Mouse (Mus musculus): ENCODE measurements around the gene Micu1.
"Not testable (repeated sequence)": the region's sequence is repeated elsewhere in the genome, so short reads cannot be mapped to it uniquely, and the experiment has no call there.

Gene Micu1

GRCm38 (mm10) chr10:59702207-59703032, at the start of gene Micu1:
Gene Micu1, plus strand, starts transcription at chr10:59702477.
- in situ Hi-C loops (cut with MboI, MseI) = no loop called here

- in situ Hi-C loops (cut with MboI, MseI) = no loop called here
Observed at GRCm38 (mm10) chr10:59656799-59657198, 45.5 kb upstream of the Micu1 start.

- in situ Hi-C loops (cut with MboI, MseI) = no loop called here
Observed at GRCm38 (mm10) chr10:59664765-59665164, 37.5 kb upstream of the Micu1 start.

GRCm38 (mm10) chr10:59665503-59666291, 36.6 kb upstream of the Micu1 start:
- in situ Hi-C loops (cut with MboI, MseI) = no loop called here

DNA sequence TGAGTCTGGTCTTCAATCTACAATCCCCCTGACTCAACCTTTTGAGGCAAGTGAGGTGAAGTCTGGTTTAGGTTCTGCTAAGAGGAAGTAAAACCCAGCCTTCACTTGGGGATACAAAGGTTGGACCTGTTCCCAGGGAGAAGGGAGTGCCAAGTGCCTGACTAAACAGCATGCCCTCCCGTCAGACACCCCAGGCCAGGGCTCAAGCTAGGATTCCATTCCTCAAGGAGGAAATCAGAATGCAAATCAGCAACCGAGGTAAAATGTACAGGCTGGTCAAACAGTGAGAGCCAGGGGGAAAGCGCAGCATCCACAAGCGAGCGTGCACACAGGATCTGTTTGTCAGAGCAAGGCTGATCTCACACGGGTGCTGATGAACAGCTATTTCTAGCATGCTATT, 34.9 kb upstream of the Micu1 start:
- in situ Hi-C loops (cut with MboI, MseI) = no loop called here

GRCm38 (mm10) chr10:59668491-59668890, 33.8 kb upstream of the Micu1 start:
- in situ Hi-C loops (cut with MboI, MseI) = no loop called here

GRCm38 (mm10) chr10:59677836-59678235, 24.4 kb upstream of the Micu1 start:
- in situ Hi-C loops (cut with MboI, MseI) = no loop called here

DNA sequence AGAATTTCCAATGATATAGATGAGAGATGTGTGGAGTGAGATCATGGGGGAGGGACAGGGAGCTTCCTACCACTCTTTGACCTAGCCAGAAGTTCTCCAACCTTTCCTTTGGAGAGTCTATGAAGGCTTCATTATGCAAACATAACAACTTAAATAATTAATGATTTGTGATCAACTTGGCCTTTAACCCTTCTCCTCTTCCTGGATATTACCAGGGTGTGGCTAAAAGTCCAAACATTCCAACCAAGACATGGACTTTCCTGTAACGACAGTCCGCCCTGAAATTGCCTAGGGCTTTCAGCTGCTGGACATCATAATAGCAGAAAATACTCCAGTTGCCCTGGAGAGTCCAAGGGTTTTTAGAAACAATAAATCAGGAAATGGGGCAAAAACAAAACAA, 23.1 kb upstream of the Micu1 start:
- in situ Hi-C loops (cut with MboI, MseI) = no loop called here

DNA sequence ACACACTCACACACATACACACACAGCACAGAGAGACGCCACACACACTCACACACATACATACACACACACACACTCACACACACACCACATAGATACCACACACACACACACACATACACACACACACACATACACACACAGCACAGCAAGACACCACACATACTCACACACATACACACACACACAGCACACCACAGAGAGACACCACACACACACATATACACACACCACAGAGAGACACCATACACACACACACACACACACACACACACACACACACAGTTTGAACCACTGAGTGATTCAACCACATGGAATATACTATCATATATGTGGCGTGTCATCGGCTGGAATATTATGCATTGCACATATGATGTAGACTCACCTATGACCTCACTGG, 16.7 kb upstream of the Micu1 start:
- in situ Hi-C loops (cut with MboI, MseI) = not testable (repeated sequence)

- in situ Hi-C loops (cut with MboI, MseI) = no loop called here
Observed at GRCm38 (mm10) chr10:59687126-59687525, 15.2 kb upstream of the Micu1 start.

DNA sequence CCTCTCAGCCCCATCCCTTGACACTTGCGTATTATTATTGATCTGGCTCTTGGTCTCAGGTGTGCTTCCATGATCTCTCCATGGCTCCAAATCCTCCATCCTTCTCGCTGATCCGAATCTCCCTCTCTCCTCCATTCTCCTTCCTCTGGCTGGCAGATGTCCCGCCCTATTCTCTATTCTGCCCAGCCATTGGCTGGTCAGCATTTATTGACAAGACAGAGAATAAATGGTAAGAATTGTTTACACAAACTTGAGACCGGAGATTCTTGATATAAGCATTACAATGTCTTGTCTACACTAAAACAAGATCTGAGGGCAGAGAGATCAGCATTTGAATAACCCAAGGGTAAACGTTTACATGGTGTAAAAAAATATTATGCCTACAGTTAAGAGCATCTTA, 12.4 kb upstream of the Micu1 start:
- in situ Hi-C loops (cut with MboI, MseI) = no loop called here

DNA sequence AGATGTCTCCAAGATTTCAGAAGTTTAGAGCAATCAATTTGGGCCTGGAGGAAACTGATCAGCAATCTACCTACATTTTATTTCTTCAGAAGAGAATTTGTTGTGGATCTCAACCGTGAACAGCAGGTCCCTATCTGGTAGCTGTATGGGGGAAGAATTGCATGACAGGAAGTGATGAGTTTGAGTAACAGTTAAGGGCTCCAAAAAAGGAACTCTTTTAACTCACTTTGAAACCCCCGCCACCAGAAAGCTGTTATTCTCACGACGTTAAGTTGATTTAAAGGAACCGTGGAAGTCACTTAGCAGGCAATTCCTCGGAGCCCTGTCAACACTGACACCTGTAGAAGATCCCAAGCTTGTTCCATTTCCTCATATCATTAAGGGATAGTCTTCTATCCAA, 9.8 kb upstream of the Micu1 start:
- in situ Hi-C loops (cut with MboI, MseI) = no loop called here

GRCm38 (mm10) chr10:59694104-59694503, 8.2 kb upstream of the Micu1 start:
- in situ Hi-C loops (cut with MboI, MseI) = no loop called here

DNA sequence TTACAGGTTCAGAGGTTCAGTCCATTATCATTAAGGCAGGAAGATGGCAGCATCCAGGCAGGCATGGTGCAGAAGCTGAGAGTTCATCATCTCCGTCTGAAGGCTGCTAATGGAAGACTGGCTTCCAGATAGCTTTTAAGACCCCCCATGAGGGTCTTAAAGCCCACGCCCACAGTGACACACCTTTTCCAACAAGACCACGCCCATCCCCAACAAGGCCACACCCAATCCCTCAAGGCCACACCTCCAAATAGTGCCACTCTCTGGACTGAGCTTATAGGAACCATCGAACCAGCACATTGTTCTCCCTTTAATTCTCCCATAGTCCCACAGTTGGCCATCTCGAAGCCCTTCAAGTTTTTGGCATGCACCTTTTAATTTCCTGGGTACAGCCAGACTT, 2.8 kb upstream of the Micu1 start:
- in situ Hi-C loops (cut with MboI, MseI) = no loop called here

DNA sequence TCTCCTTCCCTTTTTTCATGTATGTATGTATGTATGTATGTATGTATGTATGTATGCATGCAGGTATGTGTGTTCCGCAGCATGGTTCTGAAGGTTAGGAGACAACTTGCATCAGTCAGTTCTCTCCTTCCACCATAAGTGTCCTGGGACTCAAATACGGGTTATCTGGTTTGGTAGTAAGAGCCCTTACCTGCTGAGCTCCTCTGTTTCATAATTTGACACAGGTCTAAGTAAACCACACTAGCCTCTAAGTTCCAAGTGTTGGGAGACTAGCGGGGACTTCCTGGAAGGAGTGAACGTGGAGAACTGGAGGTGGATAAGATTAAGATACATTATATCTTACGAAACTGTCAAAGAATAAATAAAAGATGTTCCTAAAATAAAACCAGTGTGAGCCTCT, 472 bp upstream of the Micu1 start:
- in situ Hi-C loops (cut with MboI, MseI) = no loop called here

DNA sequence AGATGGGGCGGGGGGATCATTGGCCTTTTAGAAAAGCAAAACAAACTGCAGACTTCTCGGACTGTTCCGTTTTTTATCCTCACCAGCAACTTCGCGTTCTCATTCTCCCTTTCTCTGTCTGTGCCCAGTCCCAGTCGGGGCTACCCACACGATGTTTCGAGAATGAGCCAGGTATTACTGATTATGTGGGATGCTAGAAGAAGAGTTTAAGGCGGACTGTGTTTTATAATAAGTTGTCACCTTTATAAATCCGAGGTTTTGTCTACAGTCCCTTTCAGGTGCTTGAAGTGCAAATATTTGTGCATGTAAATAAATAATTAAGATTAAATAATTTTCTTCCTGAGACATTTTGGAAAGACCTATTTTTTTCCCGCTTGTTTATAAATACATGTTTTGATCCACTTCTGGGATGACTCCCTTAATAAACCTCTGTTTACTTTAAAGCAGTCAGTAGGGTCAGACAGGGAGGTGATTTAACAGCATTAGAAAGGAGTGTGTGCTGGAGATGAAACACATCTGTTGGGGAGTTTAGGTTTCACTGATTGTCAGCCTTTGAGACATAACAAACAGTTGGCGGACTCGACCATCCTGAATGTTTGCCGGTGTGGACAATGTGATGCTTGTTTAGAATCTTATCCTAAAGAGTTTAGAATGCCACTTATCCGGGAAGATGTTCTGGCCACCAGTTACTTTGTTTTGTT, 933 bp downstream of the Micu1 start:
- in situ Hi-C loops (cut with MboI, MseI) = no loop called here

DNA sequence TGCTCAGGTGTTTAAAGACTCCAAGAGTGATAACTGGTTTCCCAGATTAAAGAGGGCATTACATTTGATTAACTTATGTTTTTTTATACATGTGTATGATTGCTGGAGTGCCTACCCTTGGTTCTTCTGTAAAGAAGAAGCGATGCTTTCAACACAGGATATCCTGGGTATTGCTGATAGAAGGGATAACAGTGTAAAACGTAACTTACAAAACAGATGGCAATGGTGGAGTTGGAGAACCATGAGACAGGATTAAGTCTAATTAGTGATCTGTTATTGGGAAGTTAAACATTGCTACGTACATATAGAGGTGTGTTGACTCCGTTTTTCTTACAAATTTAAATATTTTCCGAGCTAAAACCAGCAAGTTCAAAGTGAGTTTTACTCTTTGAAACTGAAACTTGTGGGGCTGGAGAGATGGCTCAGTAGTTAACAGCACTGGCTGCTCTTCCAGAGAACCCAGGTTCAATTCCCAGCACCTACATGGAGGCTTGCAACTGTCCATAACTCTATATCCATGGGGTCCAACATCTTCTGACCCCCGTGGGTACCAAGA, 4.8 kb downstream of the Micu1 start:
- in situ Hi-C loops (cut with MboI, MseI) = no loop called here

DNA sequence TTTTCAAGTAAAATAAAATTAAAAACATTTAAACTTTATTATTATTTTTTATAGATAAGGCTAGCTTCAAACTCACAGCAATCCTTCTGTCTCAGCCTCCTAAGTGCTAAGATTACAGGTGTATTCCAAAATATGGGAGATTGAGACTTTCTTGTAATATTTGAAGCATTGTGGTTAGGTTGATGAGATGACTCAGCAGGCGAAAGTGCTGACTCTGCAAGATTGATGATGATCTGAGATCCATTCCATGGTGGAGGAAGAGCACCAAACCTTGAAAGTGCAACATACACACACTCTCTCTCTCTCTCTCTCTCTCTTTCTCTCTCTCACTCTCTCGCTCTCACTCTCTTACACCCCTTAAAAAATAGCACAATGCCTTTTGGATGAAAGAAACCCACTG, 5.3 kb downstream of the Micu1 start:
- in situ Hi-C loops (cut with MboI, MseI) = no loop called here

DNA sequence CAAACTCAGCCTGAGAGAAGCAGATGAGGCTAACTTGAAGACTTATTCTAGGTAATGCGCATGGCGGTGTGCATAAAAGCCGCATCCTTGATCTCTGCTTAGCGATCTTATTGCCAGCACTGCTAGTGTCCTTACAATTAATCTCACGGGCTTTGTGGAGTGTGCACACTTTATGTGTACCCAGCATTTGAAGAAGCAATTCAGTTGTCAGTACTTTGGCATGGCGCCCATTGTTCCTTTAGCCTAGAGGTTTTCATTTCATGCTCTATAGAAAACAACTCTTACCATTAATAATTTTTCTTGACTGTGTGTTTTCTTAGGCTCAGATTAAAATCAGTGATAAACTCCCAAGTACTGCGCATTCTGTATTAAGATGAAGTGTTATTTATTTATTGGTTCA, 7.0 kb downstream of the Micu1 start:
- in situ Hi-C loops (cut with MboI, MseI) = no loop called here

GRCm38 (mm10) chr10:59710246-59710645, 8.0 kb downstream of the Micu1 start:
- in situ Hi-C loops (cut with MboI, MseI) = loop anchor here (5.0 kb wide), 1 partner anchor 93 kb away; the partner anchor contains the start of genes Gm10322 and Mcu

GRCm38 (mm10) chr10:59712062-59712461, 9.8 kb downstream of the Micu1 start:
- in situ Hi-C loops (cut with MboI, MseI) = loop anchor here (5.0 kb wide), 1 partner anchor 95 kb away; the partner anchor contains the start of genes Gm10322 and Mcu

DNA sequence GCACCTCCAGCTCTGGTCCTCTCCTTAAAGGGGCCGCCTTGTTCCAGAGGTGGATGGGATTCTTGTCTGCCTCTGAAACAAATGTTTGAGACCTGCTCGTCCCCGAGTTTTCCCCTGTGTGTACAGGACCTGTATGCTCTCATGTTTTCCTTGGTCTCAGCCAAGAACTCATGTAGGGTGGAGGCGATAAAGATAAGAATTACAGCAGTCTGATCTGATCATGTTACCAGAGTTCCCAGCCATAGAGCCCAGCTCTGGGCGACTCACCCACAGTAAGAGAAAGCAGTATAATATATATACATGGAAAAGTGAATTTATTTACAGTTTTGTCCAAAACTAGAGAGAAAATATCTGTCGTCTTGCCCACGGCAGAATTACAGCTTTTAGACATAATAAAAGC, 17.7 kb downstream of the Micu1 start:
- in situ Hi-C loops (cut with MboI, MseI) = no loop called here
